Mouse (Mus musculus) ES-E14 (cell line): Measurements from ENCODE around the gene Adamts17.

ENCODE experiments used
- CHD2 ChIP-seq: IDR thresholded peaks from 2 replicates; pipeline ENCODE4 v1.6.1; 2014; ENCODE audit warnings: mild to moderate bottlenecking, low read depth, low read length, inconsistent platforms
- ZC3H11A ChIP-seq: IDR thresholded peaks from 2 replicates; pipeline ENCODE4 v1.6.1; 2012; ENCODE audit warnings: low read depth, mild to moderate bottlenecking, inconsistent platforms, low read length, borderline replicate concordance

DNA sequence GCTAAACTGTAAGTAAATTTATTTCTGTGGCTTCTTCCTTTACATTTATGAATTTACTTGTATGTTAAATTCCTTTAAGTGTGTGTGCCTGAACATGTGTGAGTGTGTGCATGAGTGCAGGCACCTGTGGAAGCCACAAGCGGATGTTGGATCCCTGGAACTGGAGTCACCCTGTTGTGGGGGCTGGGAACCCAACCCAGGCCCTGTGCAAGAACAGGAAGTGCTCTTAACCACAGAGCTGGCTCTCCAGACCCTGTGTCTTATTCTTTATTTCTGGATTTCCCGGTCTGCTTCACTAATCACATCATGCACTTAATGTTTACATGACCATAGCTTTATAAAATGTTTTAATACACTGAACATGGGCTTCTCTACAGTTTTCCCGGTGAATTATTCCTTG is 180.4 kb downstream of the Adamts17 start:
- no peak for TF ChIP-seq CHD2
- TF ChIP-seq ZC3H11A = no peak
